Mouse (Mus musculus): ENCODE results near the gene Mbnl2.

Gene Mbnl2

DNA sequence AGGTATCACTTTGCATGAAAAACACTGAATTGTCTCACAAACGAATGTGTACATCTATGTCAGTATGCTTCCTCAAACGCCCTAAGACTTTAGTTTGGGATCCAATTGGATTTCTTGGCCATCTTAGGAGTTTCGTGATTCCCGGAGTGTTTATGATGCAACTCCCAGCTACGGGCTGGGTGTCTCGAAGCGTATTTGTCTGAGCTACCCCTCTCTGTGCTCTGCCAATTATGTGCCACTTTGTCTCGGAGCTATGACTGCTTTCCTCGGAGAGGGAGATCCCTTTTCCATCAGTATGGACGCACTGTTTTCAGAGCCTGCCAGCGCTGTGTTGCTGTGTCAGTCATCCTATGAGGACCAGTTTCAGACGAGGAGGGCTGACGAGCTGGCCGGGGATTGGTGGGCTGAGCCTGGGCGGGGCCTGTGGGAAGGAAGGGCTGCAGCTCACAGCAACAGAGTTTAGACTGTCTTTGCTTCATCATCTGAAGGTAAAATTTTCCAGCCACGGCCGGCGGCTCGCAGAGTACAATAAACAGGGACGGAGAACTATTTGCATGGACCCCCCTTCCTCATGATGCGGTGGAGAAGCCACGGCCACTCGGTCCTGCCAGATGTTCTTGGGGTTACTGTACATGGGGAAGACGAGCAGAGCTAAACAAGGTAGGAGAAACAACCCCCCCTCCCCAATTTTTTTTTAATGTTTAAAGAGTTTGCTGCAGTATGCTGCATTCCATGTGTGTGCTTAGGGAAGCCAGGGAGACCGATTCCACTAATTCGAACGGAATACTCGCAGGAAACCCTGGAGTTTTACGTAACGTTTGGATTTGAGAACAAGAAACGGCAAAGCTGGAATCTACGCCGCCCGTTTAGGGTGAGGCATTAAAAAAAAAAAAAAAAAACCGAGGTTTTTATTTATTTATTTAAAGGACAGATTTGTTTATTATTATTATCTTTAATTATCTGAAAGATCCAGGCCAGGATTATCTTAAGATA is at the start of gene Mbnl2:
TSS of gene Mbnl2 (plus strand) at position 424 of the 993 bp plus-strand sequence.
- DNase-seq (ENCODE audit: low read depth, low spot score), result peak; percentile 84

DNA sequence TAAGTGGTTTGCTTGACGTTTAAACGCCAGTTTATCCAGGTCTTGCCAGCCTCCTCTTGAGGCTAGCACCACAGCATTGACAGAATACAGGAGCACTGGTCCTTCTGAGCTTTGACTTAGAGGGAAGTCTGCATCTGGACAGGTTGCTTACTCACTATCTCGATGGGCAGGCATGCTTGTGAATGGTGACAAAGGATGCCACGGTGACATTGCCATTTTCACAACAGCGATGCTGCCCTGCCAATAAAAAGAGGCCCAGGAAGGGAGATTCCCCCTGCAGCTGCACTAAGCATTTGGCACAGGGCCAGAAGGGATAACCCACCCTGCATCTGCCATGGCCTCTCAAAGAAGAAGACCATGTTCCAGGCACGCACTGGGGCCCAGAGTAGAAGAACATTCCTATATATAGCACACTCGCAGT is 43.4 kb upstream of the Mbnl2 start:
- peak; percentile 49 for DNase-seq (ENCODE audit: low read depth, low spot score)

DNA sequence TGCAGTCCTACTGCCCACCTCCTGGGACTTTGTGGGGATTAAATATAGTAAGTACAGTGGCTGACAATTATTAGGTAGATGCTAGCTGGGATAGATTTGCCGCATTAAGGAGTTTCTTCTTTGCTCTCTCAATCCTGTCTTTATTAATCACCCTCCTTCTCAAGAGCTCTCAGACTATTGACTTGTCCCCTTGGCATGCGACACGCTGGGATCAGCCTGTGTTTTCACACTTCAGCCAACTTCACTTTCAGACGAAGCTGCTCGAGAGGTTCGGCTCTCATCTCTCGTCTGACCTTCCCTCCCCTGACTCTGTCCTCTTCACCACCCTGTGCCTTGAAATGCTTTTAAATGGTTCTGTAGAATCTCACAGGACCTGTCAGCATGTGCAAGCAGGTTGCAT is 39.9 kb upstream of the Mbnl2 start:
- no peak for DNase-seq (ENCODE audit: low read depth, low spot score)

DNA sequence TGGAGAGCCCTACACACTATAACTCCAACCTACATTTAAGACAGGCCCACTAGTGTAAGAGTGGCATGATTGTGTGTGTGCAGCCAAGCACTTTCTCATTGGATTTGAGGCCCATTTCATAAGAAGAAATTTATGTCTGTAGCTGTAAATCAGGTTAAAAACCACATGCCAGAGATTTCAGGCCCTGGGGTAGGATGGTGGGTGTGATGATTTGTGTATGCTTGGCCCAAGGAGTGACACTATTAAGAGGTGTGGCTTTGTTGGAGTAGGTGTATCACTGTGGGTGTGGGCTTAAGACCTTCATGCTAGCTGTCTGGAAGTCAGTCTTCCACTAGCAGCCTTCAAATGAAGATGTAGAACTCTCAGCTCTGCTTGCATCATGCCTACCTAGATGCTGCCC is 37.0 kb upstream of the Mbnl2 start:
- DNase-seq (ENCODE audit: low read depth, low spot score), result no peak

DNA sequence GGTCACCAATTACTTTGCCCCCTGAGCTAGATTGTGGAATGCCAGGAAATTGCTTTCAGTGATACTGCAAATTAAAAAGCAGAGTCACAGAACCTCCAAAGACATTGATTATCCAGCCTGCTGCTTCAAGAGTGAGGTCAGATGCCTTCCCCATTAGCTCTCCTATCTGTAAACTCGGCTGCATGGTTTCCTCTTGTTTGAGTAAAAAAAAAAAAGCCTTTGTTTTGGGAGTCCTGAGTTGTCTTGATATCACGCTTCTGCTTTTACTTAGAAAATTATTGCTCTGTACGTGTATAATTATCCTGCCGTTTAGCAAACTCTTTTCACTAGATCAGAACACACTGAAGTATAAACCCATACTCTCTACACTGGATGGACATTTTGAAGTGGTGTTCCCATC is 35.3 kb upstream of the Mbnl2 start:
- DNase-seq (ENCODE audit: low read depth, low spot score), result no peak

DNA sequence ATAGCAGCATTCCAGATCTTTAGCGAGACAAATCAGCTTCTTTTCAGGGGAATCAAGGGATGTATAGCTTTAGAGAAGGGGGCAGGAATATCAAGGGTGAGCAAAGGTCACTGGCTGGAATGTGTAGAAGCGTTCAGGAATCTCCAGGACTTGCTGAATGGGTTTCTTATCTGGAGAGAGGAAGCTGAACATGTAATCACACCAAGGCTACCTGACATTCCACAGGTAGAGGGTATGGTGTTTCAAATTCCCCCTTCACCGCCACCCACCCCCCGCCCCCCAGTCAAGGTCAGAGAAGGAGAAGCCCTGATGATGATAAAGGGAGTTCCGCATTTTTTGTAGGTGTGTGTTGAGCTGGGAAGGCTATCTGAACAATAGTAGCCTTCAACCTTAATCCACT is 32.8 kb upstream of the Mbnl2 start:
- DNase-seq (ENCODE audit: low read depth, low spot score), result no peak

DNA sequence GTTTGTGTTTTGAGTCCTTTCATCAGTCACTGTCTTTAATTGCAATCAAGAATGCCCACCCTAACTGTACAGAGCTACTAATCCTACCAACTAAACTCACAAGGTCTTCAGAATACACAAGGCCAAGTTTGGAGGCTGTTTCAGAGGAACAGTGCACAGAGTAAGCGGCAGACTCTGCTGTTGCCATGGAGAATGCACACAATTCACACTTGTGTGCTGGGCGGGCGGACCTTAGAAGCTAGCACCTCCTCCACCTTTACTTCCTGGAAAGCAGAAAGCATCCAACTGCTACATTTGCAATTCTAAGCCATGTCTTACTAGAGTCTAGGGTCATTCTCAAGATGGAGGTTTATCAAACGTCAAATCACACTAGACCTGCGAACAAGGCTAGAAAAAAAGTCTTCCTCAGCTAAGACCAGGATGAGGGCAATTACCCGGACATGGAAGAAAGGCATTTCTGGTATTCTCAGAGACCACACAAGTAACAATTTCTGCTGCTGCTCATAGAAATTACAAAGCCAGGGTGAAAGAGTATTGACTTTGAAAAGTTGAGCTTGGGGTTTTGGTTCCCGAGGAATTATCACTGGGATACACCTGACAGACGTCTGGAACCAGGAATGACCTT is 30.3 kb upstream of the Mbnl2 start:
- no peak for DNase-seq (ENCODE audit: low read depth, low spot score)

DNA sequence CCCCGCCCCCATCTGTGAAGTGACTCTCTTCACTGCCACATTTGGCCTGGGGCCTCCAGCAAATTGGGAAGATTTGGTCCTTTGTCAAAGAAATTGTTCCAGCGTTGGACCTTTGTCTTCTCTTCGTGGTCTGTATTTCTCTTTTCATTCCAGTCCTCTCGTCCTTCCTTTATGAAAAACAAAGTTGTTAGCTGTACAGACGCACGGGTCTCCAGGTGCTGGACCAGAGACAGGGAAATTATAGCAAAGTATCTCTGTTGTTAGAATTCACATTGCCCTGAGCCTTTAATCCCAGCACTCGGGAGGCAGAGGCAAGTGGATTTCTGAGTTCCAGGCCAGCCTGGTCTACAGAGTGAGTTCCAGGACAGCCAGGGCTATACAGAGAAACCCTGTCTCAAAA is 22.1 kb upstream of the Mbnl2 start:
- no peak for DNase-seq (ENCODE audit: low read depth, low spot score)

DNA sequence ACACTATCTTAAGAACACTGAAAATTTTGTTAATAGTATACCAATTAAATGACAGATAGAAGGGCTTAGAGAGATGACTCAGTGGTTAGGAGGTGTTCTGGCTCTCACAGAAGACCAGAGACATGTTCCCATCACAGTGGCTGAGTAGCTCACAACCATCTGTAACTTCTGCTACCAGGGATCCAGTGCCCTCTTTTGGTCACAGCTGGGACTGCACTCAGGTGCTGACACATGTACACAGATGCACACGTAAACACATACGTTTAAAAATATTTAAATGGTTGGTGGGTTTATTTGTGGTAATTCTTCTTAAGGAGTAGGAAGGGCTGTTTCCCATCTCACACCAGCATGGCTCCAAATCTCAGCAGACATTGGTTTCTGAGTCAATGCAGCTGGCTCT is 19.3 kb upstream of the Mbnl2 start:
- DNase-seq (ENCODE audit: low read depth, low spot score), result no peak

DNA sequence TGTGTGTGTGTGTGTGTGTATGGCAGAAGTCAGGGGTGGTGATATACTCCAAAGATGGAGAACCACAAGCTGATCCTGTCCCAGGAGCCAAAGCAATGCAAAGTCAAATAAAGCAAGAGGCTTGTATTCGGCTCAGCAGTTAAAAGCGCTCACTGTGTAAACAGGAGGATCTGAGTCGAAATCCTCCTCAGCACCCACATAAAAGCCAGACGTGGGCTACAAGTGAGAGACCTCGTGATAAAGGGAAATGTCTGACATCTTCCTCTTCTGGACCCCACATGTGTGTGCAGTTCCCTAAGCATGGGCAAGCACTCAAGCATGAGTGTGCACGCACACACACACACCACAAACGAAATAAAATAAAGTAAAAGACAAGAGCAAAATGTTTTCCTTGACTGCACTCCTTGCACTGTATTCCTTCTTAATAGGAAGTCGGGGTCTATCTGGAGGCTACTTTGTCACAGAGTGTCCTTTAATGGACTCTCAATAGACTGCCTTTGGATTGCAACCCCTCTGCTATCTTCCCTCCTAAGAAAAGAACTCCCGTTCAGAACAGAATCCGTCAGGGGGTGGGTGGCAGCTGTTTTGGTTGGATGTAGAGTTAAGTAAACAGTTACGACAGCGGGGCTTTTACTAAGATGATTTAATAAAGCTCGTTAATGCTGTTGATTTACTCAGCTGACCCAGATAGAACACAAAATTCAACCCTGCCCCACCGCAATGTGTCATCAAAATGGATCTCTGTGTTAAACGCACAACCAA is 18.7 kb upstream of the Mbnl2 start:
- DNase-seq (ENCODE audit: low read depth, low spot score), result no peak

DNA sequence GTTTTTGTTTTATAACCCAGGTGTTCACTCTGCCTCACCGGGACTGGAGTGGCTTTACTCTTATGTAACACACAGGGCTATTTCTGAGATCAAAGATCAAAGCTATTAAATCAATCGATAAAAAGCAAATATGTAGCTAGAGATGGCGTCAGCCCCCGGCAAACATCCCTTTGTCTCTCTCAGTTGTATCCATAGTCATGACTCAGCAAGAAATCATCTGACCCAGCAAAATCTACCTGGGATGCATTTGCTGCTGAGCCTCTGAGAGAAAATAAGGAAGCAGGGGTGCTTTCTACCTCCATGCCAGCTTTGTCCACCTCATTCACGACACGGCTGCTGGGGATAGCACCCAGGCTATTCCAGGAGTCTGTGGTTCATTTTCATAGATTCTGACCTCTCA is 18.0 kb upstream of the Mbnl2 start:
- no peak for DNase-seq (ENCODE audit: low read depth, low spot score)

DNA sequence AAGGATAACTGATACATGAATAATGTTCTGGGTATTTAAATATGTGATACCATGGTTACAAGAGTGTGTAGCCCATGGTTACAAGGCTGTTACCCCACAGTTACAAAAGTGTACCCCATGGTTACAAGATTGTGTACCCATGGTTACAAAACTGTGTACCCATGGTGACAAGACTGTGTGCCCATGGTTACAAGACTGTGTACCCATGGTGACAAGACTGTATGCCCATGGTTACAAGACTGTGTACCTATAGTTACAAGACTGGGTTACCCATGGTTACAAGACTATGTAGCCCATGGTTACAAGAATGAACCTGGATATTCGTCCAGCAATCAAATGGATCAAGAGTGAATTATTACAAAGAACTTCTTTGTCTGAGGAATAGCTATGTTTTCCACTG is 16.0 kb upstream of the Mbnl2 start:
- DNase-seq (ENCODE audit: low read depth, low spot score), result no peak

DNA sequence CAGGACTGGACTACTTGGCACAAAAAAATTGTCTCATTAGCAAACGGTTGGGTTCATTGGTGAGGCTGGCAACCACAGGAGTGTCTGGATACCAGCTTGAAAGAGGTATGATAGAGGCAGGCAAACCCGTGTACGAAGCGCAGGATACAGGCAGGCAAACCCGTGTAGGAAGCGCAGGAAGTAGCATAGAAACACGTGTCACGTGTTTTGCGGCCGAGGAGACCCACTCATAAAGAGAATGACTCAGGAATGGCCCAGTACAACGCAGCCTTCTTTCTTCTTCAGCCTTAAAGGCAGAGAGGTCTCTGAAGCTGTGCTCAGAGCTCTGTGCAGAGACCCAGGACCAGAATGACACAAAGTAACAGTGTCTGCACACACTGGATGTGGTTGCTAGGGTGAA is 13.9 kb upstream of the Mbnl2 start:
- no peak for DNase-seq (ENCODE audit: low read depth, low spot score)

DNA sequence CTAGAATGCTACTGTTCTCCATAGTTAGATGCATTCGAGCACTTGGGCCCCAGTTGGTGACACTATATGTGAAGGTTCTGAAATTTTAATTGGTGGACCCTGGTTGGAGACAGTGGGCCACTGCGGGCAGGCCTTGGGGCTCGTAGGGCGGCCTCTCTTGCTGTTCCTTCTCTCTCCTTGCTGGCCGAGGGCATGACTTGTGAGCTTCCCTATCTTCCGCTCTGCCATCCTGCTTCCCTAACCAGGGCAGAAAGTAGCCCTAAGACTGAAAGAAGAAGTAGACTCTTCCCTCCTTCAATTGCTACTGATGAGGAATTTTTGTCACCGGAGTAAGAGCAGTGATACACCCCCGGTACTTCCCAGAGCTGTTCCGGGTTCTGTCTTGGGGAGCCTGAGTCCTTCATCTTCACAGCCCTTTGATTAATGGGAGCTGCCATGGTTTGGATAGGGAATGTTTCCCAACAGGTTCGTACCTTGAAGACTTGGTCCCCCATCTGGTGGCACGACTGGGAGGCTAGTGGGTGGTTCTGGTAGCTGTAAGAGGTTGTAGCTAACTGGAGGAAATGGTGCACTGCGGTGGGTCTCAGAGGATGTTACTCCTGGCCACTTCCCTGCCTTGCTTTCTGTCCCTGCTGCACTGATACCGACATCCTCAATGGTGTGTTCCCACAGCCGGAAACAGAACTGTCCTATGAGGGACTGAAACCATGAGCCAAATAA is 12.6 kb upstream of the Mbnl2 start:
- no peak for DNase-seq (ENCODE audit: low read depth, low spot score)

DNA sequence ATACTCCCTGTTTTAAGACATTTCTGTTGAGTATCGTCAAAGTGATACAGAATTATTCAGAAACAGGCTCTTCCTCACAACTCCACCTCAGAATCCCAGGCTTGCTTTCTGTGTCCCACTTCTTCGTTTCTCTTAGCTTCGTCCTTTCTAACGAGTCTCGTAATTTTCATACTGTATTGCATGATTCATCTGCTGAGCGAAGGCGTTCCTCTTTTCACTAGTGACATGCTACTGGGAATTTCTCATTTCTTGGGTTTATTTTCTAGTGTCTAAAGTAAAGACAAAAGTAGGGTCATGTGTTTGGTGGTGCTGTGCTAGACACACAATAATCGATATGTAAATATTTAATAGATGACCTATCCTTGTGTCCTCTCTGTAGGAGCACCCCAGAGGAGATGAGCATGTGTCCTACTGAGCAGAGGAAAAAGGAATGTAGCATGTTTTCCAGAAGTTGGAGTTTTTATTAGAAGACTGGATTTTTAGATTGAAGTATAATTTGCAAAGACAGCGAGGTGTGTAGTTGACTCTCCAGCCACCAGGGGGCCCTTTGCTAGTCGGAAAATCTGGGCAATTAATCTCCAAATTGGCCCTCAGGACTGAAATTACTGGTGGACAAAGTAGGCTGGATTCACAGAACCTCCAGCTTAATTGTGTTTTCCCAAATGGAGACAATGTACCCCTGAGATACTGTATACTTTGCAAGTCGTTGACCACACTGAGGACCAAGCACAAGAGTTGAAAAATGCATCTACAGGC is 11.9 kb upstream of the Mbnl2 start:
- no peak for DNase-seq (ENCODE audit: low read depth, low spot score)

DNA sequence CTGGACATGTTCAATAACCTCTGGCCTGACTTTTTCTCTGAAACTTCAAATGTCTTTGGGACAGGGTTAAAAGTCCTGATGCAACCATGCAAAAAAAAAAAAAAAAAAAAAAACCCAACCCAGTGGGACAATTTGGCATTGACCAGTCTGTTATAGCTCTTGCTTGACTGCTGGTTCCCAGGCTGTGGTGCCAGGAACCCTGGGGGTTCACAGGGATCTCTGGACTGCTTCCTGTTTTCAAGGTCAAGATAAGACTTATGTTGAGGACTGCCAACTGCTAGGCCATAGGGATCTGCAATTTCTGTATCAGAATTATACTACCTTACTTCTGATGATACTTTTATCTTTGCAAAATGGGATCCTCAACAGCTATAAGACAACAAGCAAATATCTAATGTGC is 9.6 kb upstream of the Mbnl2 start:
- no peak for DNase-seq (ENCODE audit: low read depth, low spot score)

DNA sequence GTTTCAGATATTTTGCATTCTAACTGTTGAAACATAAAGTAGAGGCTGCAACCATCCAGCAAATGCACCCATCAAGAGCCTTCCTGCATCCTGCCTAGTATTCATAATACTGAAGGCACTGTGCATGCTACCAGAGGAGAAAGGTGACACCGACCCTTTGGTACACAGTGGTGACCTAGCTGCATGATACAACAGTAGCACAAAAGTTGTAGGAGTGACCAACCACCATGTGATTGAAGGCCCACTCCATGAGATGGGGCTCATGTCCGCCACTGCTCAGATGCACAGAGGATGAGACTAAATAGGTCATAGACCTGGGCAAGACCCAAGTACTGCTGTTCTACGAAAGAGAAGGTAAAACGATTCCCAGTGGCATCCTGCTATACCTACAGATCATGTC is 8.3 kb upstream of the Mbnl2 start:
- DNase-seq (ENCODE audit: low read depth, low spot score), result no peak

DNA sequence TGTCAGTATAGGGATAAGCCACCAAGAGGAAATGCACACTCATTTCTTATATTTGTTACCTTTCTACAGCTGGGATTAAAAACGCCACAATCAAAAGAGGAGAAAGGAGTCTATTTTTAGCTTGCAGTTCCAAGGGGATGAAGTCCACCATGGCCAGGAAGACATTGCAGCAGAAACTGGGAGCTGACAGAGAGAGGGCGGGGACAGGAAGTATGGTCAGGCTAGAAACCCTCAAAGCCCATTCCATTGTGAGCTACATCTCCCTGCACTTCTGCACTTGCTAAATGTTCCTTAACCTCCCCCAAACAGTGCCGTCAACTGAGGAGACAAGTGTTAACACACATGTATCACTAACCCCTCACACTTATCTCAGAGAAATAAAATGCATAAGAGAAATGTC is 5.4 kb upstream of the Mbnl2 start:
- no peak for DNase-seq (ENCODE audit: low read depth, low spot score)

DNA sequence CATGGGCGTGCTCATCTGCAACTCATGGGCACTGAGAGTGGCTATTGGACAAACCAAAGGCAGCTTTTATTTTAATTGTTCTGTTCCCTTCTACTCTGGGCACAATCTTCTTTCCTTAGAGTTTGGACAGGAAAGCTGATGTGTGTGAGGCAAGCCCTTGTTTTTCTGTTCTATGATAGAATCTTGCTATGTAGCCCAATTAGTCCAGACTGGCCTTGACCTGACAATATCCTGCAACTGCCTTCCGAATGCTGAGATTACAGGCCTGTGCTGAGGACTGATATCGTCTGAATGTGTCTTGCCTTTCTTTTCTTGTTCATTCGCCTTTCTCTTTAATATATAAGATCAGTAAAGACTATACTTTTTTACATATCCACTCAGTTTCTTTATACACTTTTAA is 4.8 kb upstream of the Mbnl2 start:
- DNase-seq (ENCODE audit: low read depth, low spot score), result no peak

DNA sequence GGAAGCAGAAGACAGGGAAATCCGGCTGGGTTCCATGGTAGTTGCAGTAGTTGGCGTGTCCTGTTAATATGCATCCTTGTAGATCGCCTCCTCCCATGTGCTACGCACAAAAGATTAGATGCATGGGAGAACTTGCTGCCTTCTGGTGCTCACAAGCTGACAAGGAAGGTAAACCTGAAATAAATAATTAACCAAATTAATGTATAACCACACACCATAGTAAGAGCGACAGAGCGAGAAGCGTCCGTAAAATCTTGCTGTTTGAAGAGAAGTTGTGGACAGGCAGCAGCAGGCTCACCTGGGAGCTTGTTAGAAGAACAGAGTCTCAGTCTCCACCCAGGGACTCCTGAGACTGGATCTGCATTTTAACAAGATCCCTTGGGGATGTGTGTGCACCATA is 4.4 kb upstream of the Mbnl2 start:
- no peak for DNase-seq (ENCODE audit: low read depth, low spot score)

DNA sequence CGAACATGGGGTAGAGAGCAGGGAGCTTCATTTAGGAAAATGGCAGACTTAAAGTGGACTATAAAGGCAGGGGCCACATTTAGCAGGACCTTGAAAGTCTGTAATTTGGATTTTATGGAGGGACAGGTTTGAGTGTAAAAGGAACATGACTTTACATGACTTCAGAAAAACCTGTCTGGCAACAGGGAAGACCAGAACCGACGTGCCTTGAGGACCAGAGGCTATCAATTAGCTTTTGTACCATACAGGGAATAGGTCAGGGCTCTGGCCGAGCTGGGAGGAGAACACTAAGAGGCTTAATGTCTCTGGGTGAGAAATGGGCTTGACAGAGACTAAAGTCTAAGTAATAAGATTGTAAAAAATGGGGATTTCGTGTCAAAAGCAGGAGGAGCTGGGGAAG is 1.7 kb upstream of the Mbnl2 start:
- no peak for DNase-seq (ENCODE audit: low read depth, low spot score)
